Mouse (Mus musculus) kidney, postnatal 14 days (tissue): ENCODE measurements around the gene Mocs3.

ENCODE experiments used
- DNase-seq: peaks from one replicate; pipeline ENCODE4 v3.0.0; 2022; ENCODE audit warnings: mixed read lengths

The Mocs3 gene

DNA sequence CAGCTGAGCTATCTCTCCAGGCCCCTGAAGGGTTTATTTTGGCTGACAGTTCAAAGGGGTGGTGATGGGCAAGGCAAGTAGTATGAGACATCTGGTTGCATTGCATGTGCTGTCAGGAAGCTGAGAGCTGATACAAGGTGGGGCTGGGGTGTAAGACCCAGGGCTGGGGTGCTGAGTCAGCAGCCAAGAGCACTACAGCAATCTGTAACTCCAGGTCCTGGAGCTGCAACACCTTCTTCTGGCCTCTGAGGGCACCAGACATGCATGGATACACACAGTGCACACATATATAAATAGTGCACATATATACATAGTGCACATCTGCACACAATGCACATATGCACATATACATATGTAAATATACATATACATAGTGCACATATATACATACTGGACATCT lies 12.4 kb downstream of the Mocs3 start:
- no peak for DNase-seq

DNA sequence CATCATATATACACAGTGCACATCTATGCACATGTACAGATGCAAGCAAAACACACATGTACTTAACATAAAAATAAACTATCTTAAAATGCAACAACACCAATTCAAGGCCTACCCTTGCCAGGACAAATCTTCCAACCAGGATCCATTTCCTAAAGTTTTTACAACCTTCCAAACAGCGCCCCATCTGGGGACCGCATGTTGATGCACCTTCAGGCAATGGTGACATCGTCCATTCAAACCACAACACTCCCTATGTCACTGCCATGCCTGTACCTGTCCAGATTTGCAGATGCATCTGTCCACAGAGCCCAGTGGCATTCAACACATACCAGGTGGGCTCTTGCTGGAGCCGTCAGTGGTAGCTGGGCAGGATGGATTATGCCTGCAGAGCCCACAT lies 12.9 kb downstream of the Mocs3 start:
- no peak for DNase-seq

DNA sequence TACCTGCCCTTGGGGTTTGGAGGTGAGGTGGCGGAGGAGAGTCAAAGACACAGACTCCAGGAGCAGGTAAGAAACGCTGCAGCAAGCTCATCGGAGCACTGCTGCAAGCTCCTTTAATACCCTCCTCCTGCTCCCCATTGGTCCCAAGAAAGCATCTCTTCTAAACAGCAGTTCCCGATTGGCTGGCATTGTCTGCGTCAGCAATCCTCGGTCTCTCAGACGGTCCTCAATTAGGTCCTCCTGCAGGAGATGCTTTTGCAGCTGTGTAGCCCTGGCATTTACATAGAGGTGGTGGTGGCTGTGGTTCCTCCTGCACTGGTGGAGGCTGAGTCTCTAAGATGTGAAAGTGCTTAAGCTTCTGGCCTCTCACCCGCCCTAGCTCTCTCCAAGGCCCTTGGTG lies 15.1 kb downstream of the Mocs3 start:
- DNase-seq, result no peak

DNA sequence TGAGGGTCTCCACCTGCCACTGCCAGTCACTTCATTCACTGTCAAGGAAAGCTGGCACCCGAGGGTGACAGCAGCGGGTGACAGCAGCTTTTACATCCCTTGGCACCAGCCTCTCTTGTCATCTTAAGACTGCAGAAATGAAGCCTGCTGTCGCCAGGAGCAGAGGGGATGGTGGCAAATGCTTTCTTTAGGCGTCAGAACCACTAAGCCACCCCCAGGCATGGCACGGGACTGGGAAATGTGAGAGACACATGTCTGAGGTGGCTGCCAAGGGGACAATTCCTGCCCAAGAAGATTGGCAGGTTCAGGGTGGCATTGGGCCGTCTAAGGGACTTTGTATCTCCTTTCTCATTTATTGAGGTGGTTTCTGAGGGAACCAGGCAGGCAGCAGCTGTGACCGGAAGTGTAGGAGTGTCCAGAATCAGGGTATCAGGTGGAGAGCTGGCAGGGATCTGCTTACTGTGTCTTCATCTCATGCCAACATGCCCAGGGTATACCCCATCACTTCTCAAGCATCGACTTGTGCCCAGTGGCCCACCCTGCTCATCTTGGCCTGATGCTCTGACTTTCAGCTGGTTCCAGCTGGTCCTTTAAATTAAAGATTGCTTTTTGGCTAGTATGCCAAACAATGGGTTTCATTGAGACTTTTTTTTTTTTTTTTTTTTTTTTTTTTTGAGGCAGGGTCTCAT lies 17.9 kb downstream of the Mocs3 start:
- DNase-seq, result no peak

DNA sequence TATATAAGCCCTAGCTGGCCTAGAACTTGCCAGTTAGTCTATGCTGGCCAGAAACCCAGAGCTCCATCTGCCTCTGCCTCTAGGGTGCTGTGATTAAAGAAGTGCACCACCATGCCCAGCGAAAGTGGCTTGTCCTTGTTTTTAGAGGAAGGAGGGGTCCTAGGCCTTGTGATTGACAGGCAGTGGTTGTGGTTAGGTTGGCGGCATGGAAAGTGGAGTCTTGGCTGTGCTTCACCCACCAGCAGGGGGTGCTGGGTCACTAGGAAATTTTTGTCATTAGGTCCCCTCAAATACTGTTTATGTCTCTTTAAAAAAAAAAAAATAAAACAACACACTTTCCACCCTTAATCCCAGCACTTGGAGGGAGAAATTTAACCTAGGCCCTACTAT lies 18.4 kb downstream of the Mocs3 start:
- DNase-seq, result no peak

DNA sequence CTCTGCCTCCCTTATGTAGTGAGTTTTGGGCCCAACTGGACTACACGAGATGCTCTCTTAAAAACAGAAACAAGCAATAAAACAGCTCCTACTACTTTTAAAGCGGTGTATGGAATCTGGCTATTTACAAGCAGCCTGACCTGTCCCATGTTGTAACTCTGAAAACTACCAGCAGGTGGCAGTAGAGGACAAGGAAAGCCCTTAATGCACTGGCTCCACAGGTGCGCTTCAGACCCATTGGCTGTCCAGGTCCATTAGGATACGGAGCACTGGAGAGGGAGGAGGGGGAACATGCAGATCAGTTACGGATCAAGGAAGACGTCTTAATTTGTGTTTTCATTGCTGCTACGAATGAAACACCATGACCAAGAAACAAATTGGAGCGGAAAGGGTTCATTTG lies 19.8 kb downstream of the Mocs3 start:
- peak; percentile 89 for DNase-seq

DNA sequence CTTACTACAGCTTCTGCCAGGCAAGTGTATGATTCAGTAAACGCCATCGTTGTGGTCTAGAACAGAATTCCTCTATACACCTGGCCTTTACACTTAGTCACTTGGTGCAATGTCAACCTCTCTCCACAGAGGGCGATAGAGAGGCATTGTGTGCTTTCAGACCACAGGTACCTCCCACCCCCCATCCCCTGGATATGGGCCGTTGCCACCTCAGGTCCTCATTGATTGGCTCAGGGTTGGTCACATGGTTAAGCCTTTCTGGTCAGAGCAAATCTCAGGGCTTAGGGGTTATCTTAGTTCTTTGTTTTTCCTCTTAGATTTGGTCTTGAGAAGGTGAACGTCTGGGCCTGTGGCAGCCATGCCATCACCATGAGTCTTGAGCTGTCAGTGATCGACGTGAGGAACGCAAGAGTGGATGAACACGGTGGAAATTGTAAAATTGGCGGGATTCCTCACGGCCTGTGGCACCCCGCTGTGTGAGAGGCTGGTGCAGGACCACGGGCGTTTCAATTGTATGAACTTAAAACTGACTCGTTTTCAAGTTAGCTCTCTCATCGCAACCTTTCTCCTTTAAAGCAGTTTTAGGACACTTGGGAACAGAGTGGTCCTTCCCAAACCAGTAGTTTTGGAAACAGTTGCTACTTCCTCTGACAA lies 22.3 kb downstream of the Mocs3 start:
- DNase-seq, result peak; percentile 27

DNA sequence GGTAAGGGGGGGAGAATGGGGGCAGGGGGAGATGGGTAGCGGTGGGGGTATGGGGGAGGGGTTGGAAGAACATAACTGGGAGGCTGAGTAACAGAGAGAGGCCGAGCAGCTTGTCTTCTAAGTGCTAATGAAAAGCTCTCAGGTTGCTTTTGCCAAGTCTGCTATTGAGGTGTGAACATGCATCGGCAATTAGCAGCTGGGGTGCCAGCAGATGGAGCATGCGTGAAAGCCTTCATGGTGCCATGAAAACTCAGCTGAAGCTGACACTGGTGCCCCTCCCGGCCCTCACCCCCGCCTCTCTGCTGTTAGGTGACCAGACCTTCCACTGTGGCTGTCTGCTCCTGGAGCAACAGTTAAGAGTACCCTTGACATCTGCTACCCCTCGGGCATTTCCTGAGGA lies 23.4 kb downstream of the Mocs3 start:
- no peak for DNase-seq

DNA sequence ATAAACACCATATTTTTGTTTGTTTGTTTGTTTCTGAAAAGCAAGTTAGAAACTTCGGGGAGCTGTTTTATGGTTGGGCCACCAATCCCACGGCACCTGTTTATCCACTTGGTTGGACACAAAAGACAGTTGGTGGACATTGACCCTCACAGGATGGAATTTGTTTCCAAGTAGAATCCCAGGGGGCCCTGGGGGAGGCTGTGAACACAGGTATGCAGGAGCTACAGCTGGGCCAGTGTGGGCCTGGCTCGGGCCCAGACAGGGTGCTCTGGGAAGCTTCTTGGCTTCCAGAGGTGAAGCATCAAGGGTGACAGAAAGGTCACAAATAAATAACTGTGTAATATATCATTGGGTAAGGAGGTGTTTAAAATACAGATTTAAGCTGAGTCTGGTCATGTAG lies 26.1 kb downstream of the Mocs3 start:
- DNase-seq, result peak; percentile 71

DNA sequence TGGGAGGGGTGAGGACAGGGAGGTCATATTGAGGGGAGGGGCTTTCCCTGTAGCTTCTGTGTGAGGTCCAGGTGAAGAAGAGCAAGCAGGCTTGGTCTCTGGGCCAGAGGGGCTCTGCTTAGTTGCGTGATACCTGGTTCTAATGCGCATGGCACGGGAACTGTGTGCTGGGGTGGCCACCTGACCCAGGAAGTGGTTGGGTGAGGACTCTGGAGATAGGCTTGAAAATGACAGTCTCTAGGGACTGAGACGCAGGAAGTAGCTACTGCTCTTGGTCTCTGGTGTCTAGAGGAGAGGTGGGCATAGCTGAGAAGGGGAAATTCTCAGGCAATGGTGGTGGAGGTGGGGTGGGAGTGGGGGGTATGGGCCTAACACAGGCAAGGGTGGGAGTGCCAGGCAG lies 26.8 kb downstream of the Mocs3 start:
- DNase-seq, result no peak

DNA sequence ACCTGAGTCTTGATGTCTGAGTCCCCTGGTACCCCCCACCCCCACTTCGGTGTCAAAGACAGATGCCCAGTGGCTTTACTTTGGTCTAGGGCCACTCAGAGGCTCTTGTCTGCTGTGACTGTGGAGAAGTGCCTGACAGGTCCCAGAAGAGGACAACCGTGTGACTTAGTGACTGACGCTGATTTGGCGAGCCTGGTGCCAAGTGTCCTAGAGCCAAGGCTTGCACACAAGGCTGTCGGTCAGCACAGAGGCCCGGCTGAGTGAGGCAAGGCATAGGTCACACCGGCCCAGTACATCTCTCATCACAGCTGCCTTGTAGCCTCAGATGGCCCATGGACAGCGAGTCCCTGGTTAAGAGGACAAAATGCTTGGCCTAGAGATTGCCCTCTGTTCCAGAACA lies 28.6 kb downstream of the Mocs3 start:
- DNase-seq, result no peak

DNA sequence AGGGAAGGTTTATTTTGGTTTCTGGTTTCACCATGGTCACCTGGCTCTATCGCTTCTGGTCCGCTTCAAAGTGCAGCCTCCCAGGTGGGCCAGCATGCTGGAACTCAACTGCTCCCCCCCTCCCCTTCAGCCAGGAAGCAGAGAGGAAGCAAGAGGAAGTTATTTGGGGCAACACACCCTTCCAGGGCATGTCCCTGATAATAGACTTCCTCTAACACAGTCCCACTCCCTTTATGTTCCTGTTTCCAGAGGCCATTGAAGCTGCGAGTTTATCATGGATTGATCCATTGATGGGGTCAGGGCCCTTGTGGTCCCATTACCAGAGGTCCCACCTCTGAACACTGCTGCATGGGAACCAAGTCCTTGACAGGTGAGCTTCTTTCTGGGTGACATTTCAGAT lies 29.7 kb downstream of the Mocs3 start:
- no peak for DNase-seq

DNA sequence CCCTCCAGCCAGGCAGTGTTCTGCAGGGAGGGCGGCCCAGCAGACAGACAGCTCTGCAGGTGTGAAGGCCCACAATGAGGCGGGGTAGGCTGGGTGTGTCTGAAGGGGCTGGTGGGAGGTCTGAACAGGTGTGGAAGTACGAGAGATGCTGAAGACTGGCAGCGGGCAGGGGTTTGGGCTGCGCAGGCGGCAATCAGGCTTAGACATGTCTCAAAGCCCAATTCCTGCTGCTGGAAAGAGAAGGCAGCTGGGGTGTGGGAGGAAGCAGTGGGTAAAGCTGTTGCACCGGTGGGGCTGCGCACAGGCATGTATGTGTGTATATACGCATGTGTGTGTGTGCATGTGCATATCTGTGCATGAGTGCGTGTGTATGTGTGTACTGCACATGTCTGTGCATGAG lies 30.5 kb downstream of the Mocs3 start:
- DNase-seq, result no peak

DNA sequence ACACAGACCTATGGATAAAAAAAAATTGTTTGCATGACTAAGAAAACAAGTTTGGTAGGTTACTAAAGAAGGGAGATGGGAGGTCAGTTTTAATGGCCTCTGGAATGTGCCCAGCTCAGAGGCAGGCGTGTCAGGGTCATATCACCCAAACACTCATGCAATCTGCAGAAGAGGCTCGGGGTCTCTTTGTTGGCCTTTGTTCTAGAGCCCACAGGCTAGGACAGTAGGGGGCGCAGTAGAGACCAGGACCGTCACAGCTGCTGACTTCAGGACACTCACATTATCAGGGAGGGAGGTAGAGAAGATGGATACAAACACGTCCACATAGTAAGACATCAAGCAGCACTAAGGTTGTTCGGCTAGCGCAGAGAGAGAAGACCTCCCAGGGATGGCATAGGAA lies 37.6 kb downstream of the Mocs3 start:
- DNase-seq, result peak; percentile 28

DNA sequence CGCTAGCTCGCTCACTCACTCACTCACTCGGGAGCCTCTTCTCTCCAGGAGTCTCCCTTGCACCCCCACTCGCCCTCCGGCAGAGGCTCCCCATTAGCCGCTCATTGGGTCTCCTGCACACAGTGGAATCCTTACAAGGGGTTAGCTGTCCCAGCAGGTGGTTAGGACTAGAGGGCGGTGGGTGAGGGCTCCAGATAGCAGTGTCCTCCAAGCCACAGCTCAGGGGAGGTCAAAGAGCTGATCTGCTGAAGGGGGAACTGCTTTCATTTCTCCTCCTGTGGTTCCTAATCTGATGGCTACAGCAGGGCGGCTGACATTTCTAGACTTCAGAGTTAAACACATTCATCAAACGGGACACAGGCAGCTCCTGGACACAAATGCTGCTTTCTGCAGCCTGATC lies 43.0 kb downstream of the Mocs3 start:
- DNase-seq, result no peak

DNA sequence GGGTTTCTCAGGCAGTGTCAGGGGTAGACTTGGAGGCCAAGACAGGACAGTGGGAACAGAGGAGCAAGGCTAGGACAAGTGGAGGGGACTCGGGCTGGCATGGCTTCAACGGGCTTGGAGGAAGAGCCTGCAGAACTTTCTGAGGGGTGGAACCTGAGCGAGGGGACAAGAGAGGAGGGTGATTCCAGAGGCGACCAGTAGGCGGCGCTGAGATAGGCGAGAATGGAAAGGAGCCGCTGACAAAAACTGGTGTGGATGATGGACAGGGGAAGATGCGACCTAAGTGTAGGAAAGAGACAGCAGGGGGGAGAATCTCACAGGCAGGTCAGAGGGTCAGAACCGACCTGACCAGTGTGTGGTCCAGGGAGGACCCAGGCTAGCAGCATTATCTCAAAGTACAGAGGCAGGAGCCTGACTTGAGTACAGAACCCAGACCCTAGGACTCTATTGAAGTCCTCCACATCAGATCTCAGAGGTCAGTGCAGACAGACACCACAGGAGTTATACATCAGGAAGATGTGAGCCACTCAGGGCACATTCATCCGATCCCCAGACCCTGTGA lies 44.0 kb downstream of the Mocs3 start:
- peak; percentile 63 for DNase-seq

DNA sequence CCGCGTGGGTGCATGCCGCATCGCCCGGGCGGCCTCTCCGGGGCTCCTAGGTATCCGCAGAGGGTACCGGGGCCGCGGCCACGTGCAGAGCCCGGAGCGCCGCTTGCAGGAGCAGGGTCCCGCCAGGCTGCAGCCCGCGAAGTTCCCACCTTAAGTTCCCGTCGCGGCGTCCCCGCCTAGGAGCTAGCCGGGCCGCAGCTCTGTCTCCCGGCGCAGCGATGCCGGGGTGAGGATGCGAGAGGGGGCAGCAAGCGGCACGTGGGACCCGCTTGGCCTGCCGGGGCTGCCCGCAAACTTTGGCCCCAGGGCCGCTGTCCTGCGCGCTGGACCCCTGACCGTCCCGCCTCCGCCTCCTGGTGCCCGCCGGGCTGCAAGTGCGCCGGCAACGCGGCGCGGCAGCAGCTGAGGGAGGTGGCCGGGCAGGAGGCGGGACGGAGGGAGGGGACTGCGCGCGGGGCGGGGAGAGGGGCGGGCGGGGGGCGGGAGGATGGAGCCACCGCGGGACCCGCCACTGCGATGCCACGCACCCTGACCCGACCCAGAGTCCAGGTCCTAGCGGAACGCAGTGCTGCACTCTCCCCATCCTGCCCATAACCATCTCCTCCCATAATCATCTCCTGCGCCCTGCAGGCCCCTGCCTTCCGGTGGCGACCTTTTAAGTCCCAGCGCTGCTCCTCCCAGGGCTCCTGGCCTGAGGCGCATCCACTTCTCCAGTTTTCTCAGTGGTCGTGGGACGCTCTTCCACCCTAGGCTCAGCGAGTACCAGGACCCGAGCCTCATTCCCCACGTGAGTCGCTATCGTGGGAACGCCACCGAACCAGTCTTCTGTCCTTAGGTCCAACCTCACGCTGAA lies 50.5 kb downstream of the Mocs3 start:
- peak; percentile 76 for DNase-seq

DNA sequence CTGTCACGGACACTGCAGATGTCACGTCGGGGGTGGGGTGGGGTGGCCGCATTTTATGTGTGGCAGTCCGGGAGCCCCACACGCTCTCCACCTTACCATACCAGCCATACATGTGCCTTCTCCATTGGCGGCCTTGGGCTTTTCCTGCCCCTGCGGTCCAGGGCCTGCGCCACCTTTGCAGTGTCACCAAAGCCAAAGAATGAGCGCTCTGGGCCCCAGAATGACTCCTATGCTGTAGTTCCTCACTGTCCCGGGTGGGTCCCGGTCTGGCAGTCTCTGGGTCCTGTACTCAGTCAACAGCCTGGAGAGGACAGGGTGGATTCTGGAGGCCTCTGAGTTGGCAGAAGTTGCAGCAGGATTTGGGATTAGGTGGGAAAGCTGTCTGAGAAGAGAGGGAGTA lies 51.2 kb downstream of the Mocs3 start, which contains the start of gene Kcng1:
Kcng1 (minus strand) TSS at position 155 of the 400 bp plus-strand sequence.
- DNase-seq, result no peak
